Mouse (Mus musculus) myocyte (in vitro differentiated cells): ENCODE results near the gene Hnf1b. TPM values are rescaled to one million over a fixed set of nuclear protein-coding genes. Genes with fewer than 3 reads are reported as not detected.

Experiments
- H3K27me3 ChIP-seq: one replicate; pipeline ENCODE4 v1.6.1; 2011; ENCODE audit not compliant: control insufficient read depth, insufficient read depth, insufficient read length
- H3K36me3 ChIP-seq: one replicate; pipeline ENCODE4 v1.6.1; 2011; ENCODE audit not compliant: control insufficient read depth, insufficient read depth
- H3K4me2 ChIP-seq: one replicate; pipeline ENCODE4 v1.6.1; 2011; ENCODE audit warnings: low read depth, control low read depth
- H3K4me3 ChIP-seq: one replicate; pipeline ENCODE4 v1.5.1; 2011; ENCODE audit warnings: mild to moderate bottlenecking, control low read depth, moderate library complexity
- H3K79me2 ChIP-seq: one replicate; pipeline ENCODE4 v1.6.1; 2011; ENCODE audit not compliant: control insufficient read depth, insufficient read depth
- H3ac ChIP-seq: one replicate; pipeline ENCODE4 v1.6.1; 2011; ENCODE audit not compliant: control insufficient read depth, insufficient read length
- CEBPB ChIP-seq: IDR thresholded peaks from 2 replicates; pipeline ENCODE4 v1.6.1; 2011; ENCODE audit warnings: mild to moderate bottlenecking, moderate library complexity; ENCODE audit not compliant: poor library complexity, insufficient read depth, severe bottlenecking
- E2F4 ChIP-seq: IDR thresholded peaks from one replicate; pipeline ENCODE4 v1.6.1; 2011; ENCODE audit warnings: mild to moderate bottlenecking, control low read depth, moderate library complexity; ENCODE audit not compliant: insufficient read depth
- MAX ChIP-seq: IDR thresholded peaks from one replicate; pipeline ENCODE4 v1.6.1; 2011; ENCODE audit warnings: low read depth, mild to moderate bottlenecking, control low read depth
- MYOD1 ChIP-seq, 3 experiments: IDR thresholded peaks; one replicate each; pipeline ENCODE4 v1.6.1; 2011; ENCODE audit warnings: control low read depth in 2 of 3, low read depth in 2 of 3, mild to moderate bottlenecking in 2 of 3, moderate library complexity in 1 of 3; ENCODE audit not compliant: insufficient read length in 2 of 3, control insufficient read depth in 1 of 3
- MYOG ChIP-seq, 3 experiments: IDR thresholded peaks; one replicate each; pipeline ENCODE4 v1.6.1; 2011; ENCODE audit warnings: control low read depth in 2 of 3, low read depth in 2 of 3, mild to moderate bottlenecking in 2 of 3; ENCODE audit not compliant: insufficient read length in 2 of 3, control insufficient read depth in 1 of 3, insufficient read depth in 1 of 3
- POLR2A ChIP-seq: IDR thresholded peaks from one replicate; pipeline ENCODE4 v1.6.1; 2011; ENCODE audit warnings: low read depth, mild to moderate bottlenecking, control low read depth, moderate library complexity; ENCODE audit not compliant: insufficient read length
- POLR2AphosphoS2 ChIP-seq: IDR thresholded peaks from one replicate; pipeline ENCODE4 v1.6.1; 2011; ENCODE audit warnings: low read depth, control low read depth; ENCODE audit not compliant: insufficient read length
- REST ChIP-seq: IDR thresholded peaks from one replicate; pipeline ENCODE4 v1.6.1; 2011; ENCODE audit warnings: mild to moderate bottlenecking, control low read depth, moderate library complexity; ENCODE audit not compliant: insufficient read depth, insufficient read length
- SRF ChIP-seq: IDR thresholded peaks from one replicate; pipeline ENCODE4 v1.6.1; 2011; ENCODE audit warnings: low read depth; ENCODE audit not compliant: control insufficient read depth, insufficient read length
- TCF12 ChIP-seq: IDR thresholded peaks from one replicate; pipeline ENCODE4 v1.6.1; 2011; ENCODE audit warnings: mild to moderate bottlenecking, control low read depth; ENCODE audit not compliant: poor library complexity, insufficient read depth, severe bottlenecking
- TCF3 ChIP-seq: IDR thresholded peaks from one replicate; pipeline ENCODE4 v1.6.1; 2011; ENCODE audit warnings: low read depth, control low read depth; ENCODE audit not compliant: insufficient read length
- USF1 ChIP-seq: IDR thresholded peaks from one replicate; pipeline ENCODE4 v1.6.1; 2011; ENCODE audit warnings: low read depth, mild to moderate bottlenecking, control low read depth, moderate library complexity
- polyA plus RNA-seq: library from polyadenylated mRNA; unstranded; fragments of >200 nt; fragmentation: generic; extraction: Trizol; gene quantifications from one replicate; pipeline ENCODE4 v1.2.1, GENCODE M21; 2012; ENCODE audit warnings: missing spikeins

The Hnf1b gene
- polyA plus RNA-seq, 1 experiment = not detected

- Histone ChIP-seq H3K27me3 (peaks cover 18% of the 10 kb centered on the region), H3K79me2 (no peaks in the 10 kb centered on the region), H3ac (no peak overlapping the region), H3K36me3 (no peaks in the 10 kb centered on the region), H3K4me2 (no peak overlapping the region), H3K4me3 (no peak overlapping the region)
- TF ChIP-seq MYOG (IDR thresholded peaks at IDR 0.05; ENCODE audit: control insufficient read depth in 1 of 3, insufficient read depth in 1 of 3, insufficient read length in 2 of 3, low read depth in 2 of 3) = no peak
- no peak for TF ChIP-seq MAX
- TF ChIP-seq E2F4 = no peak
- TF ChIP-seq POLR2AphosphoS2 = no peak
- TF ChIP-seq USF1 = no peak
- TF ChIP-seq TCF3 = no peak
- TF ChIP-seq POLR2A = no peak
- TF ChIP-seq TCF12 = no peak
- no peak for TF ChIP-seq SRF
- TF ChIP-seq CEBPB = no peak
- no peak for TF ChIP-seq REST
- TF ChIP-seq MYOD1 (IDR thresholded peaks at IDR 0.05; ENCODE audit: control insufficient read depth in 1 of 3, insufficient read length in 2 of 3, low read depth in 2 of 3) = no peak
These were observed 33.2 kb downstream of the Hnf1b start for GRCm38 (mm10) chr11:83883074-83883473.

- no peak for TF ChIP-seq SRF
- Histone ChIP-seq H3K4me2 (no peak overlapping the region), H3K79me2 (no peaks in the 10 kb centered on the region)
These were observed 33.9 kb downstream of the Hnf1b start for GRCm38 (mm10) chr11:83883812-83884211.

DNA sequence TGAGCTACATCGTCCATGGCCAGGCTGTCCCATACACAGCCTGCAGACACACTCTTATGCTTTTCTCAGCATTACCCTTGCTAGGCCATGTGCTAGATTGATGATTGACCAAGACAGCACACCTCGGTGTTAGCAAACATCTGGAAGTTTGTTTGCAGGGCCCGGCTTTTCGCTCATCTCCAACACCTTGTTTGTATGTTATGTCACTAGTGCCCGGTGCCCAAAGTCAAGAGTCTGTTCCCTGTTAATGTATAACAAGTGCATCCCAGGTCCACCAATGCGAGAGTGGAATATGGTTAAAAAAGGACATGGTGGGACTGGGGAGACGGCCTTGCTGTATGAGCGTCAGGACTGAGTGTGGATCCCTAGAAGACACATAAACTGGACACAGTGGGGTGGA, 35.3 kb downstream of the Hnf1b start:
- H3K79me2 ChIP-seq = no peaks in the 10 kb centered on the region
- H3K36me3 ChIP-seq = no peaks in the 10 kb centered on the region
- no peak overlapping the region for H3K4me2 ChIP-seq
- H3K27me3 ChIP-seq = peaks cover 23% of the 10 kb centered on the region
- TF ChIP-seq E2F4 = no peak
- TF ChIP-seq MAX = no peak
- TF ChIP-seq POLR2A = no peak
- H3ac ChIP-seq = no peak overlapping the region
- no peak overlapping the region for H3K4me3 ChIP-seq

More at GRCm38 (mm10) chr11:83883812-83884211, 33.9 kb downstream of the Hnf1b start:
- H3K36me3 ChIP-seq = no peaks in the 10 kb centered on the region
- H3K4me3 ChIP-seq = no peak overlapping the region
- H3ac ChIP-seq = no peak overlapping the region
- H3K27me3 ChIP-seq = peaks cover 18% of the 10 kb centered on the region

- no peaks in the 10 kb centered on the region for H3K36me3 ChIP-seq
- H3K79me2 ChIP-seq = no peaks in the 10 kb centered on the region
- H3K4me3 ChIP-seq = no peak overlapping the region
- no peak overlapping the region for H3K4me2 ChIP-seq
- H3K27me3 ChIP-seq = peaks cover 20% of the 10 kb centered on the region
- TF ChIP-seq USF1 = no peak
- no peak for TF ChIP-seq MYOD1 (IDR thresholded peaks at IDR 0.05; ENCODE audit: control insufficient read depth in 1 of 3, insufficient read length in 2 of 3, low read depth in 2 of 3)
- no peak for TF ChIP-seq CEBPB
- TF ChIP-seq POLR2AphosphoS2 = no peak
- H3ac ChIP-seq = no peak overlapping the region
These were observed 36.9 kb downstream of the Hnf1b start for GRCm38 (mm10) chr11:83886746-83887145.

- Histone ChIP-seq H3K79me2 (no peaks in the 10 kb centered on the region), H3K27me3 (peaks cover 9% of the 10 kb centered on the region), H3K36me3 (no peaks in the 10 kb centered on the region), H3K4me2 (no peak overlapping the region), H3K4me3 (no peak overlapping the region), H3ac (no peak overlapping the region)
- TF ChIP-seq CEBPB (no peak), REST (no peak), POLR2AphosphoS2 (no peak), USF1 (no peak), E2F4 (no peak), MYOG (IDR thresholded peaks at IDR 0.05; ENCODE audit: control insufficient read depth in 1 of 3, insufficient read depth in 1 of 3, insufficient read length in 2 of 3, low read depth in 2 of 3) (no peak), MAX (no peak), POLR2A (no peak), MYOD1 (IDR thresholded peaks at IDR 0.05; ENCODE audit: control insufficient read depth in 1 of 3, insufficient read length in 2 of 3, low read depth in 2 of 3) (no peak), SRF (no peak), TCF12 (no peak)
These were observed 41.5 kb downstream of the Hnf1b start for GRCm38 (mm10) chr11:83891366-83891765.

GRCm38 (mm10) chr11:83893325-83893724, 43.5 kb downstream of the Hnf1b start:
- H3K4me2 ChIP-seq = no peak overlapping the region
- H3K36me3 ChIP-seq = no peaks in the 10 kb centered on the region
- no peak overlapping the region for H3K4me3 ChIP-seq
- TF ChIP-seq MYOD1 (IDR thresholded peaks at IDR 0.05; ENCODE audit: control insufficient read depth in 1 of 3, insufficient read length in 2 of 3, low read depth in 2 of 3) (peak in 2 of 3 experiments; percentile 39 to 62), MYOG (IDR thresholded peaks at IDR 0.05; ENCODE audit: control insufficient read depth in 1 of 3, insufficient read depth in 1 of 3, insufficient read length in 2 of 3, low read depth in 2 of 3) (peak in 2 of 3 experiments; percentile 48 to 66), TCF12 (no peak)
- no peaks in the 10 kb centered on the region for H3K79me2 ChIP-seq
- H3K27me3 ChIP-seq = peaks cover 9% of the 10 kb centered on the region
- no peak overlapping the region for H3ac ChIP-seq
